Mouse (Mus musculus): ENCODE results near the gene Dtx2. TPM values are rescaled to one million over a fixed set of nuclear protein-coding genes. Genes with fewer than 3 reads are reported as not detected.

Gene Dtx2
- total and polyA plus RNA-seq, 3 experiments, result 11.9 to 17.2 TPM; not detected in 1

GRCm38 (mm10) chr5:135957207-135957974 lies 37.2 kb upstream of the Dtx2 start (continued):
- peak; percentile 52; the same call in 1 of the 2 replicates for TF ChIP-seq TBP (IDR thresholded peaks at IDR 0.05; ENCODE audit: low read depth, low read length)
- peak; percentile 47 for TF ChIP-seq TCF12 (IDR thresholded peaks at IDR 0.05; ENCODE audit: low read depth, low read length)
- TF ChIP-seq MAZ (IDR thresholded peaks at IDR 0.05; ENCODE audit: low read depth, low read length), result 0 out of 2 replicates have a peak, but pooled peaks have one; percentile 33
- peak in 1 of 2 experiments; percentile 88; a peak in 2 of 4 replicates for TF ChIP-seq POLR2A (IDR thresholded peaks at IDR 0.05; ENCODE audit: control insufficient read depth in 1 of 2, insufficient read depth in 1 of 2, low read depth in 1 of 2, low read length in 2 of 2, poor library complexity in 1 of 2)
- TF ChIP-seq ELF1 (IDR thresholded peaks at IDR 0.05; ENCODE audit: low read depth, low read length), result peak; percentile 78
- TF ChIP-seq CTCF (IDR thresholded peaks at IDR 0.05 in 2 of 3, conservative IDR thresholded peaks at IDR 0.05 in 1 of 3; ENCODE audit: control insufficient read depth in 1 of 3, insufficient read depth in 1 of 3, low read depth in 2 of 3, low read length in 3 of 3, poor library complexity in 1 of 3, severe bottlenecking in 1 of 3), result no peak
- peak; percentile 31; the same call in 1 of the 2 replicates for TF ChIP-seq ZMIZ1 (IDR thresholded peaks at IDR 0.05; ENCODE audit: low read depth, low read length)
- no peak for TF ChIP-seq TAL1 (IDR thresholded peaks at IDR 0.05; ENCODE audit: low read length)
- no peak for TF ChIP-seq SMC3 (IDR thresholded peaks at IDR 0.05; ENCODE audit: low read depth, low read length)
- peak; percentile 63 for TF ChIP-seq ETS1 (IDR thresholded peaks at IDR 0.05; ENCODE audit: low read depth, low read length)
- peak; percentile 93 for TF ChIP-seq POLR2AphosphoS2 (IDR thresholded peaks at IDR 0.05; ENCODE audit: low read length)
- peak; percentile 77; the same call in 1 of the 2 replicates for TF ChIP-seq HCFC1 (IDR thresholded peaks at IDR 0.05; ENCODE audit: low read depth, low read length)
- no peak for TF ChIP-seq CHD2 (IDR thresholded peaks at IDR 0.05; ENCODE audit: low read length)
- 0 out of 2 replicates have a peak, but pooled peaks have one; percentile 37 for TF ChIP-seq JUND (IDR thresholded peaks at IDR 0.05; ENCODE audit: low read depth, low read length)
- TF ChIP-seq MAX (IDR thresholded peaks at IDR 0.05; ENCODE audit: low read length), result peak; percentile 92
- peak; percentile 21; the same call in 1 of the 2 replicates for TF ChIP-seq SIN3A (IDR thresholded peaks at IDR 0.05; ENCODE audit: low read length)
- TF ChIP-seq USF1 (IDR thresholded peaks at IDR 0.05; ENCODE audit: low read depth, low read length), result 0 out of 2 replicates have a peak, but pooled peaks have one; percentile 25
- TF ChIP-seq MYC (IDR thresholded peaks at IDR 0.05; ENCODE audit: low read depth, low read length), result peak; percentile 56
- TF ChIP-seq ZNF384 (IDR thresholded peaks at IDR 0.05; ENCODE audit: low read depth, low read length), result peak; percentile 98
- no peak for TF ChIP-seq GATA1 (IDR thresholded peaks at IDR 0.05; ENCODE audit: low read depth, low read length)

- 0 out of 2 replicates have a peak, but pooled peaks have one; percentile 13 for TF ChIP-seq ZMIZ1 (IDR thresholded peaks at IDR 0.05; ENCODE audit: low read depth, low read length)
- TF ChIP-seq GATA1 (IDR thresholded peaks at IDR 0.05; ENCODE audit: low read depth, low read length), result no peak
- DNase-seq (ENCODE audit: low read depth, low spot score), result no peak
- Histone ChIP-seq H3K27ac (ENCODE audit: control insufficient read depth, low read depth, low read length) (peak overlapping the region; percentile 79), H3K27me3 (ENCODE audit: control insufficient read depth in 1 of 2, insufficient read depth in 2 of 2, low read length in 2 of 2) (no peaks in the 10 kb centered on the region), H3K79me2 (ENCODE audit: control insufficient read depth, insufficient read depth, low read length, poor library complexity) (peaks cover 4% of the 10 kb centered on the region; the same call in 1 of the 2 replicates), H3K9me3 (replicated peaks; ENCODE audit: insufficient read depth, low read length) (no peaks in the 10 kb centered on the region), H3K9ac (ENCODE audit: control insufficient read depth, low read depth, low read length, poor library complexity, severe bottlenecking) (peak overlapping the region; percentile 79), H3K4me1 (ENCODE audit: control insufficient read depth in 1 of 2, insufficient read depth in 2 of 2, low read length in 2 of 2) (peaks cover 10 to 27% of the 10 kb centered on the region in 2 experiments), H3K4me3 (ENCODE audit: control insufficient read depth in 1 of 2, insufficient read depth in 1 of 2, low read depth in 2 of 2, low read length in 2 of 2) (no peak overlapping the region; a peak in 1 of 4 replicates), H3K36me3 (ENCODE audit: control insufficient read depth in 1 of 2, insufficient read depth in 2 of 2, low read length in 2 of 2) (peaks cover 0 to 24% of the 10 kb centered on the region in 2 experiments; a peak in 2 of 4 replicates)
These were observed 36.2 kb upstream of the Dtx2 start for GRCm38 (mm10) chr5:135958367-135958766.

All from MEL (cell line).